Comparison of ENCODE assay signal across 22 mouse cellular contexts in the genomic region with DNA sequence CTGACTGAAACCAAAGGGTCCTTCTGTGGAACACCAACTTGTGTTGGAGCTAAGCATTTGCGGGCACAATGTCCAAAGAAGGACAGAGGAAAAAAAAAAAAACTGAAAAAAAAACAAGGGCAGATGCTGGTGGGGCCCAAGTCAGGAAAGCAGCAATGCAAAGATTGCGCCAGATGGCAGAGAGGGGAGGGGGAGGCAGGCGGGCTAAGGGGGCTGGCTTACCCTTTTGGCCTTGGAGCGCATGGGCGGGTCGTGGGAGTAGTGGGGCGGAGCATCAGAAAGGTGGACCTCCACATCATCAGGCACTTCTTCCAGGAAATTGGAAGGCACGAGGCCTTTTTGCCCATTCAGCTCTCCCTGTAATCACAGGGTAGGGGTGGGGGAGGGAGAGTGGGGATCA. TPM values are rescaled to one million over a fixed set of nuclear protein-coding genes. Genes with fewer than 3 reads are reported as not detected.
A peak's percentile ranks its signal among the peaks of the same experiment; 100 is the strongest.
DNase-seq lines count a peak whose midpoint lies in the region; ATAC-seq and TF ChIP-seq lines count a peak whose summit lies in the region.
"Had no signal": no experiment of that assay in that cellular context is flagged by ENCODE, and none has a peak within 500 bp of the region (broad histone marks: within the 10 kb centered on the region; RNA-seq: fewer than 3 reads in every experiment).

No protein-coding gene starts in this region.

- H3K36me3 ChIP-seq in hindbrain, embryonic 10.5 days, result no peaks in the 10 kb centered on the region
- H3K36me3 ChIP-seq in hindbrain, embryonic 12.5 days, result no peaks in the 10 kb centered on the region
- no peaks in the 10 kb centered on the region for H3K36me3 ChIP-seq in E14TG2a.4 (ENCODE audit: insufficient read depth, low read length)
- H3K36me3 ChIP-seq in neural tube, embryonic 11.5 days (ENCODE audit: control insufficient read depth, insufficient read depth, low read length), result no peaks in the 10 kb centered on the region
- H3K36me3 ChIP-seq in forebrain, embryonic 16.5 days (ENCODE audit: control insufficient read depth, insufficient read depth), result no peaks in the 10 kb centered on the region
- H3K36me3 ChIP-seq: forebrain, embryonic 10.5 days; kidney, embryonic 15.5 days had no signal

- peak; percentile 41 for DNase-seq in hindbrain, embryonic 10.5 days (ENCODE audit: low spot score)
- peak; percentile 64 for DNase-seq in embryo, embryonic 11 days
- DNase-seq in neural tube, embryonic 11.5 days (ENCODE audit: low spot score), result peak; percentile 31
- DNase-seq in heart, postnatal 14 days, result no peak
- DNase-seq: adrenal gland, postnatal 36 days; cerebellum, adult 18-20 months; heart, postnatal 10 days; lung, adult 18-20 months had no signal

- WGBS in hindbrain, embryonic 10.5 days, result 46% methylated on average over 8 of the region's 8 CpGs
- WGBS in hindbrain, embryonic 12.5 days, result 42% methylated on average over 8 of the region's 8 CpGs
- WGBS in neural tube, embryonic 11.5 days, result 23% methylated on average over 8 of the region's 8 CpGs
- 60% methylated on average over 8 of the region's 8 CpGs for WGBS in forebrain, embryonic 16.5 days

- H3K4me1 ChIP-seq in hindbrain, embryonic 10.5 days (replicated peaks), result peaks cover 13% of the 10 kb centered on the region
- H3K4me1 ChIP-seq in hindbrain, embryonic 12.5 days, result peaks cover 5% of the 10 kb centered on the region
- peaks cover 34% of the 10 kb centered on the region for H3K4me1 ChIP-seq in E14TG2a.4 (replicated peaks; ENCODE audit: low read depth, low read length)
- H3K4me1 ChIP-seq in neural tube, embryonic 11.5 days (ENCODE audit: control insufficient read depth, insufficient read depth, low read length), result 0 out of 2 replicates have a peak, but pooled peaks cover 4% of the 10 kb centered on the region
- H3K4me1 ChIP-seq in forebrain, embryonic 16.5 days (replicated peaks; ENCODE audit: control insufficient read depth, insufficient read depth, low read length), result no peaks in the 10 kb centered on the region

- H3K27ac ChIP-seq in hindbrain, embryonic 10.5 days, result 0 out of 2 replicates have a peak overlapping the region, but pooled peaks have one; percentile 68
- no peak overlapping the region for H3K27ac ChIP-seq in hindbrain, embryonic 12.5 days
- no peak overlapping the region for H3K27ac ChIP-seq in neural tube, embryonic 11.5 days (ENCODE audit: low read depth, low read length)
- H3K27ac ChIP-seq in forebrain, embryonic 16.5 days (ENCODE audit: low read length), result no peak overlapping the region
- H3K27ac ChIP-seq: forebrain, embryonic 10.5 days; kidney, embryonic 15.5 days; stomach, postnatal 0 days had no signal

- no peak overlapping the region for H3K4me3 ChIP-seq in hindbrain, embryonic 10.5 days
- no peak overlapping the region for H3K4me3 ChIP-seq in hindbrain, embryonic 12.5 days
- 0 out of 2 replicates have a peak overlapping the region, but pooled peaks have one; percentile 23 for H3K4me3 ChIP-seq in E14TG2a.4 (replicated peaks; ENCODE audit: low read length)
- no peak overlapping the region for H3K4me3 ChIP-seq in neural tube, embryonic 11.5 days (ENCODE audit: low read depth, low read length)
- H3K4me3 ChIP-seq in forebrain, embryonic 16.5 days (replicated peaks; ENCODE audit: low read length), result no peak overlapping the region
- H3K4me3 ChIP-seq: forebrain, embryonic 10.5 days; kidney, embryonic 15.5 days had no signal

- H3K4me2 ChIP-seq in hindbrain, embryonic 12.5 days (replicated peaks), result no peak overlapping the region
- H3K4me2 ChIP-seq in neural tube, embryonic 11.5 days (ENCODE audit: low read depth), result no peak overlapping the region
- no peak overlapping the region for H3K4me2 ChIP-seq in forebrain, embryonic 16.5 days (ENCODE audit: low read length)
- H3K4me2 ChIP-seq: heart, embryonic 11.5 days; kidney, embryonic 15.5 days; liver, embryonic 11.5 days had no signal

- ATAC-seq in hindbrain, embryonic 12.5 days (ENCODE audit: low FRiP score), result no peak
- no peak for ATAC-seq in neural tube, embryonic 11.5 days (ENCODE audit: insufficient read depth, low FRiP score, low TSS enrichment)
- ATAC-seq in forebrain, embryonic 16.5 days, result no peak
- ATAC-seq: CD4-positive, CD25-positive, alpha-beta regulatory T cell, adult 4 months; hindbrain, embryonic 16.5 days; intestine, embryonic 16.5 days had no signal

- TF ChIP-seq CTCF in E14TG2a.4 (conservative IDR thresholded peaks at IDR 0.05; ENCODE audit: low read length), result no peak

- intact Hi-C loops in heart, postnatal 14 days (cut with DNase I), result no loop called here

- H3K9ac ChIP-seq in hindbrain, embryonic 12.5 days, result no peak overlapping the region
- no peak overlapping the region for H3K9ac ChIP-seq in neural tube, embryonic 11.5 days (ENCODE audit: low read length)
- H3K9ac ChIP-seq in forebrain, embryonic 16.5 days (replicated peaks; ENCODE audit: low read depth, low read length), result no peak overlapping the region
- H3K9ac ChIP-seq: kidney, embryonic 15.5 days had no signal

- no peaks in the 10 kb centered on the region for H3K27me3 ChIP-seq in hindbrain, embryonic 10.5 days (ENCODE audit: insufficient read depth, poor library complexity, severe bottlenecking)
- no peaks in the 10 kb centered on the region for H3K27me3 ChIP-seq in hindbrain, embryonic 12.5 days
- H3K27me3 ChIP-seq in E14TG2a.4 (ENCODE audit: insufficient read depth, low read length), result peaks cover 5% of the 10 kb centered on the region
- H3K27me3 ChIP-seq in neural tube, embryonic 11.5 days (ENCODE audit: control insufficient read depth, insufficient read depth, low read length), result no peaks in the 10 kb centered on the region
- H3K27me3 ChIP-seq in forebrain, embryonic 16.5 days (replicated peaks; ENCODE audit: control insufficient read depth, insufficient read depth, low read length), result no peaks in the 10 kb centered on the region
- H3K27me3 ChIP-seq: kidney, embryonic 15.5 days had no signal

- no peaks in the 10 kb centered on the region for H3K9me3 ChIP-seq in hindbrain, embryonic 10.5 days
- H3K9me3 ChIP-seq in hindbrain, embryonic 12.5 days (replicated peaks), result no peaks in the 10 kb centered on the region; the same call in 1 of the 2 replicates
- H3K9me3 ChIP-seq in E14TG2a.4 (ENCODE audit: low read length), result no peaks in the 10 kb centered on the region
- no peaks in the 10 kb centered on the region for H3K9me3 ChIP-seq in neural tube, embryonic 11.5 days (ENCODE audit: control insufficient read depth, low read length)
- no peaks in the 10 kb centered on the region for H3K9me3 ChIP-seq in forebrain, embryonic 16.5 days (ENCODE audit: control insufficient read depth, low read length)
- H3K9me3 ChIP-seq: forebrain, embryonic 10.5 days; kidney, embryonic 15.5 days had no signal

RNA-seq across cellular contexts. Expression of a gene that starts 58.8 kb away (rescaled TPM):
- polyA plus RNA-seq in hindbrain, embryonic 10.5 days (2016; fragmentation: Nextera tagmentation; extraction: Ambion mirVana), result 0.14 TPM in 1 of 2 replicates, not detected in the other
- polyA plus RNA-seq in hindbrain, embryonic 12.5 days (2016; fragmentation: Nextera tagmentation; extraction: Ambion mirVana), result 0.15 and 0.17 TPM in 2 replicates
- polyA plus RNA-seq in neural tube, embryonic 11.5 days (2014; fragmentation: Nextera tagmentation; extraction: Ambion mirVana), result not detected in 2 replicates
- polyA plus RNA-seq in forebrain, embryonic 16.5 days (2015; fragmentation: Nextera tagmentation; extraction: Ambion mirVana), result 0.30 and 0.35 TPM in 2 replicates
- not detected for total RNA-seq in heart, postnatal 14 days (2021)
- total RNA-seq: adrenal gland, postnatal 36 days; common myeloid progenitor, adult 5-6 weeks; heart, postnatal 10 days; megakaryocyte-erythroid progenitor cell, adult 5-6 weeks had no signal
- polyA plus RNA-seq: forebrain, embryonic 10.5 days; heart, embryonic 11.5 days; intestine, embryonic 16.5 days; kidney, embryonic 15.5 days; liver, embryonic 11.5 days; stomach, postnatal 0 days; thymus, postnatal 0 days had no signal

Comparison
In these comparisons a context has a peak if more than half of its experiments do, and no peak if none do; other contexts are left out.
1. DNase-seq: peak in hindbrain, embryonic 10.5 days (single experiment), embryo, embryonic 11 days (single experiment) and neural tube, embryonic 11.5 days (single experiment); none in heart, postnatal 14 days (0 of 2).